Mouse (Mus musculus): ENCODE data around the gene Foxp1. TPM values are rescaled to one million over a fixed set of nuclear protein-coding genes. Genes with fewer than 3 reads are reported as not detected.

Gene Foxp1
- polyA plus RNA-seq, 1 experiment from 2014 or later: 91.9 TPM

DNA sequence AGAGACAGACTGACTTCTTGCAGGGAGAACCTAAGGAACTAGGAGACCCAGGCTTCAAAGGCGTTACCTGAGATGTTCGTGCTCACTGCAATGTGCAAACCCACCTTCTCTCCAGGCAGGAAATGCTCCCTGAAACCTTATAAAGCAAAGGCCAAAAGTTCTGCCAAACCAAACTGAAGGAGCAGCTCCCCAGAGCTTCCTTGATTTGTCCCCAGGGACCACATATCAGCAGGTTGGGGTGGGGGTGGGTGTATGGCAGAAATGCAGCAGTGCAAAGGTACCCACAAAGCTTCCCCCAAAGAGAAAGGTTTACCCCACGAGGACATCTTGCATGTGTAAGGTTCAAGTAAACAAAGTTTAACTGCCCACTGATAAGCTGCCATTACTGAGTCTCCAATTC lies 184.3 kb downstream of the Foxp1 start:
- DNase-seq (ENCODE audit: low spot score) (no peak), ATAC-seq (ENCODE audit: low FRiP score) (no peak)
- WGBS: 63% methylated on average over 3 of the region's 3 CpGs
- Histone ChIP-seq H3K27me3 (ENCODE audit: control insufficient read depth, insufficient read depth, low read length) (no peaks in the 10 kb centered on the region), H3K27ac (ENCODE audit: low read depth, low read length) (no peak overlapping the region), H3K4me3 (ENCODE audit: low read depth, low read length) (no peak overlapping the region), H3K36me3 (ENCODE audit: control insufficient read depth, insufficient read depth, low read length) (no peaks in the 10 kb centered on the region), H3K9ac (ENCODE audit: low read depth, low read length) (no peak overlapping the region), H3K4me2 (replicated peaks; ENCODE audit: low read depth, low read length) (no peak overlapping the region), H3K4me1 (replicated peaks; ENCODE audit: control insufficient read depth, insufficient read depth, low read length) (no peaks in the 10 kb centered on the region), H3K9me3 (ENCODE audit: control insufficient read depth, low read length) (no peaks in the 10 kb centered on the region)

DNA sequence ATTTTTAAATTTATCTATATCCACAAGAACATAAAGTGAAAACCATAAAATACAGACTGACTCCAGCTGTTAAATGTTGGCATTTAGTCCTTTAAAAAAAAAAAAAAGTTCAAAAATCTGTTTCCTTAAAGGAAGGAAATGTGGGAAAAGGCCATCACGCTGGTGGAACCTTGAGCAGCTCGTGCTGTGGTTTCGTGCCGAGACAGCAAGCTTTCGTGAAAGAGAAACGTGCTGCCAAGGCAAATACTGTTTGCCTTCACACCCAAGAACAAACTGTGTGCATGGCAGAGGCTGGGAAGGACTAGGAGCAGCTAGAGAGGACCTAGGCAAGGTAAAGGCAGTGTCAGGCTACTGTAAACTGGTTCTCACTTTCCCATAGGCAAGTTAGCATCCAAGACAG lies 184.9 kb downstream of the Foxp1 start:
- H3K27ac ChIP-seq (ENCODE audit: low read depth, low read length): no peak overlapping the region

GRCm38 (mm10) chr6:99336191-99336590 lies 186.3 kb downstream of the Foxp1 start:
- Histone ChIP-seq H3K4me2 (replicated peaks; ENCODE audit: low read depth, low read length) (no peak overlapping the region), H3K36me3 (ENCODE audit: control insufficient read depth, insufficient read depth, low read length) (no peaks in the 10 kb centered on the region), H3K27ac (ENCODE audit: low read depth, low read length) (no peak overlapping the region), H3K4me3 (ENCODE audit: low read depth, low read length) (no peak overlapping the region), H3K4me1 (replicated peaks; ENCODE audit: control insufficient read depth, insufficient read depth, low read length) (no peaks in the 10 kb centered on the region), H3K9me3 (ENCODE audit: control insufficient read depth, low read length) (no peaks in the 10 kb centered on the region), H3K9ac (ENCODE audit: low read depth, low read length) (no peak overlapping the region), H3K27me3 (ENCODE audit: control insufficient read depth, insufficient read depth, low read length) (no peaks in the 10 kb centered on the region)
- ATAC-seq (ENCODE audit: low FRiP score) (no peak), DNase-seq (ENCODE audit: low spot score) (no peak)
- WGBS: 55% methylated on average over 5 of the region's 5 CpGs

More for the DNA sequence above, 184.9 kb downstream of the Foxp1 start:
- H3K36me3 ChIP-seq (ENCODE audit: control insufficient read depth, insufficient read depth, low read length): no peaks in the 10 kb centered on the region
- H3K9ac ChIP-seq (ENCODE audit: low read depth, low read length): no peak overlapping the region
- no peak overlapping the region for H3K4me2 ChIP-seq (replicated peaks; ENCODE audit: low read depth, low read length)
- no peaks in the 10 kb centered on the region for H3K4me1 ChIP-seq (replicated peaks; ENCODE audit: control insufficient read depth, insufficient read depth, low read length)
- H3K9me3 ChIP-seq (ENCODE audit: control insufficient read depth, low read length): no peaks in the 10 kb centered on the region
- no peak overlapping the region for H3K4me3 ChIP-seq (ENCODE audit: low read depth, low read length)
- ATAC-seq (ENCODE audit: low FRiP score) (no peak), DNase-seq (ENCODE audit: low spot score) (no peak)
- 57% methylated on average over 6 of the region's 6 CpGs for WGBS
- no peaks in the 10 kb centered on the region for H3K27me3 ChIP-seq (ENCODE audit: control insufficient read depth, insufficient read depth, low read length)

GRCm38 (mm10) chr6:99335174-99335830 lies 187.2 kb downstream of the Foxp1 start:
- Histone ChIP-seq H3K4me1 (replicated peaks; ENCODE audit: control insufficient read depth, insufficient read depth, low read length) (no peaks in the 10 kb centered on the region), H3K27ac (ENCODE audit: low read depth, low read length) (no peak overlapping the region), H3K4me2 (replicated peaks; ENCODE audit: low read depth, low read length) (no peak overlapping the region), H3K36me3 (ENCODE audit: control insufficient read depth, insufficient read depth, low read length) (no peaks in the 10 kb centered on the region), H3K27me3 (ENCODE audit: control insufficient read depth, insufficient read depth, low read length) (no peaks in the 10 kb centered on the region), H3K9me3 (ENCODE audit: control insufficient read depth, low read length) (no peaks in the 10 kb centered on the region), H3K4me3 (ENCODE audit: low read depth, low read length) (no peak overlapping the region), H3K9ac (ENCODE audit: low read depth, low read length) (no peak overlapping the region)
- WGBS: 73% methylated on average over 13 of the region's 13 CpGs
- DNase-seq (ENCODE audit: low spot score): no peak
- ATAC-seq (ENCODE audit: low FRiP score): no peak

DNA sequence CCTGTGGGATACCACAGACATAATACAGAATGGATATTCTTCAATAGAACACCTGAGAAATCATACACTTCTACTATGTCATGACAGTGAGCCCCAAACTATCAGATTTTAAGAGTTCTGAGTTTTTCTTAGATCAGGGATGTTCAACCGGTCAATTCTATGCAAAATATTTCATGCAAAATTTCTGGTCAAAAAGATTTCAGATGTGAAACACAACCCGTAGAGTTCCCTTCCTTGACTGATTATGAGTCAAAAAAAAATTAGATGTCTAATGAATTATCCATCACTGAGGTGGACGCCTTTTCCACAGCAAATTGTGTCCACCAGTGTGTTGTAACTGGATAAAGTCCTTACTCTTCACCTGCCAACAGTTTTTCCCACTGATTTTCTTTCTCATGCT lies 188.3 kb downstream of the Foxp1 start:
- ATAC-seq (ENCODE audit: low FRiP score): no peak
- Histone ChIP-seq H3K4me3 (ENCODE audit: low read depth, low read length) (no peak overlapping the region), H3K9me3 (ENCODE audit: control insufficient read depth, low read length) (no peaks in the 10 kb centered on the region), H3K9ac (ENCODE audit: low read depth, low read length) (no peak overlapping the region), H3K36me3 (ENCODE audit: control insufficient read depth, insufficient read depth, low read length) (no peaks in the 10 kb centered on the region), H3K27me3 (ENCODE audit: control insufficient read depth, insufficient read depth, low read length) (no peaks in the 10 kb centered on the region), H3K4me2 (replicated peaks; ENCODE audit: low read depth, low read length) (no peak overlapping the region), H3K4me1 (replicated peaks; ENCODE audit: control insufficient read depth, insufficient read depth, low read length) (no peaks in the 10 kb centered on the region), H3K27ac (ENCODE audit: low read depth, low read length) (no peak overlapping the region)
- no peak for DNase-seq (ENCODE audit: low spot score)
- WGBS: 98% methylated on average over 3 of the region's 3 CpGs

DNA sequence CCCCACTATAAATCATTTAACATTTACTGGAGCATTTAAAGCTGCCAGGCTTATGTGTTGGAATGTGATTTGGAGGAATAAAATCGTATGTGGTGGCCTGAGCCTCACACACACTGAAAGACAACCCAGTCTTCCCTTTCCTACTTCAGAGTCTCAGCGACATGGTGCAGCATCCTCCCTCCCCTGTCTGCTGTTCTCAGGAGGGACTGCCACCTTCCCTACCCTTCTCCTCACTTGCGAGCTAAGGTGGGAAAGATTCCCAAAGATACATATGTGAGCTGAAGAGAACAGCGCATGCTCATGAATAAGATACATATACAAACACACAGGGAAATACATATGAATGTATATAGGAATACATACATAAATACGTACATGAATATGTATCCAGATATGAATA lies 189.4 kb downstream of the Foxp1 start:
- no peak overlapping the region for H3K4me2 ChIP-seq (replicated peaks; ENCODE audit: low read depth, low read length)
- no peaks in the 10 kb centered on the region for H3K4me1 ChIP-seq (replicated peaks; ENCODE audit: control insufficient read depth, insufficient read depth, low read length)
- H3K27ac ChIP-seq (ENCODE audit: low read depth, low read length): no peak overlapping the region
- DNase-seq (ENCODE audit: low spot score) (no peak), ATAC-seq (ENCODE audit: low FRiP score) (no peak)
- no peak overlapping the region for H3K4me3 ChIP-seq (ENCODE audit: low read depth, low read length)
- H3K9ac ChIP-seq (ENCODE audit: low read depth, low read length): no peak overlapping the region
- 90% methylated on average over 5 of the region's 5 CpGs for WGBS
- H3K36me3 ChIP-seq (ENCODE audit: control insufficient read depth, insufficient read depth, low read length): no peaks in the 10 kb centered on the region
- no peaks in the 10 kb centered on the region for H3K9me3 ChIP-seq (ENCODE audit: control insufficient read depth, low read length)
- H3K27me3 ChIP-seq (ENCODE audit: control insufficient read depth, insufficient read depth, low read length): no peaks in the 10 kb centered on the region

DNA sequence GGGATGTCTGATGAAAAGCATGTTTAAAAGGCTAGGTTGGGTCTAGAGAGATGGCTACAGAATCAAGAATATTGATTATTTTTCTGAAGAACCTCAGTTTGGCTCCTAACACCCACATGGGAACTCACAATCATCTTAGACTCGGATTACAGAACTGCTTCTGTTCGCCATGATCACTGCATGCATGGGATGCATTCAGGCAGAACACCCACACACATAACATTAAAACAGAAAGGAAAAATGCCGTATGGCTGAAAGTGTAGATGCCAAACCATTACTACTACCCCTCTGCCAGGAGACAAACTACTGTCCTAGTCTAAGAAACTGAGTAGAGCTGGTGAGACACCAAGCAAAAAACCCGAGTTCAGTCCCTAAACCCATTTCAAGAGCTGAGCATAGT lies 192.4 kb downstream of the Foxp1 start:
- 83% methylated on average over 4 of the region's 4 CpGs for WGBS
- no peak overlapping the region for H3K4me3 ChIP-seq (ENCODE audit: low read depth, low read length)
- H3K9ac ChIP-seq (ENCODE audit: low read depth, low read length): no peak overlapping the region
- H3K4me2 ChIP-seq (replicated peaks; ENCODE audit: low read depth, low read length): no peak overlapping the region
- no peaks in the 10 kb centered on the region for H3K9me3 ChIP-seq (ENCODE audit: control insufficient read depth, low read length)
- no peak overlapping the region for H3K27ac ChIP-seq (ENCODE audit: low read depth, low read length)
- no peaks in the 10 kb centered on the region for H3K4me1 ChIP-seq (replicated peaks; ENCODE audit: control insufficient read depth, insufficient read depth, low read length)
- H3K36me3 ChIP-seq (ENCODE audit: control insufficient read depth, insufficient read depth, low read length): no peaks in the 10 kb centered on the region
- H3K27me3 ChIP-seq (ENCODE audit: control insufficient read depth, insufficient read depth, low read length): no peaks in the 10 kb centered on the region
- DNase-seq (ENCODE audit: low spot score): no peak
- ATAC-seq (ENCODE audit: low FRiP score): no peak

DNA sequence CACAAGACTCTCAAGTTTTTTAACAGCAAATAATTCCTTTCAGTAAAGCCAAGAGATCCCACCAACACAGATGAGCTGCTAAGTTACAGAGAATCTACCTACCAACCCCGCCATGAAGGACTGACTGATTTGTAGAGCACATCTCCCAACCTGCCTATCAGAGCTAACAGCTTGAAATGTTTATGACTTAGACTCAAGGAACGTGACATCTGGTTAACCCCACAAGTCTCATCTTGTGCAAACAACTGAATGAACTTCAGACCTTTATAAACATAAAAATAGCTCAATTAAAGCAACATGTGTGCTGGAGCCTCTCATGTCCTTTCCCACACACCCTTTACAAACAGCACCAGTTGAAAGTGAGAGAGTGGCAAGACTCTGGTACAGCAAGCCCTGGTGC lies 193.9 kb downstream of the Foxp1 start:
- DNase-seq (ENCODE audit: low spot score): no peak
- 65% methylated on average over 2 of the region's 2 CpGs for WGBS
- Histone ChIP-seq H3K36me3 (ENCODE audit: control insufficient read depth, insufficient read depth, low read length) (no peaks in the 10 kb centered on the region), H3K4me2 (replicated peaks; ENCODE audit: low read depth, low read length) (no peak overlapping the region), H3K4me3 (ENCODE audit: low read depth, low read length) (no peak overlapping the region), H3K9ac (ENCODE audit: low read depth, low read length) (no peak overlapping the region), H3K4me1 (replicated peaks; ENCODE audit: control insufficient read depth, insufficient read depth, low read length) (no peaks in the 10 kb centered on the region), H3K9me3 (ENCODE audit: control insufficient read depth, low read length) (no peaks in the 10 kb centered on the region), H3K27ac (ENCODE audit: low read depth, low read length) (no peak overlapping the region), H3K27me3 (ENCODE audit: control insufficient read depth, insufficient read depth, low read length) (no peaks in the 10 kb centered on the region)
- ATAC-seq (ENCODE audit: low FRiP score): no peak

GRCm38 (mm10) chr6:99328146-99328545 lies 194.4 kb downstream of the Foxp1 start:
- DNase-seq (ENCODE audit: low spot score): no peak
- no peaks in the 10 kb centered on the region for H3K27me3 ChIP-seq (ENCODE audit: control insufficient read depth, insufficient read depth, low read length)
- H3K27ac ChIP-seq (ENCODE audit: low read depth, low read length): no peak overlapping the region
- H3K36me3 ChIP-seq (ENCODE audit: control insufficient read depth, insufficient read depth, low read length): no peaks in the 10 kb centered on the region
- H3K4me2 ChIP-seq (replicated peaks; ENCODE audit: low read depth, low read length): no peak overlapping the region
- WGBS: 91% methylated on average over 6 of the region's 6 CpGs
- no peak overlapping the region for H3K9ac ChIP-seq (ENCODE audit: low read depth, low read length)
- ATAC-seq (ENCODE audit: low FRiP score): no peak
- no peak overlapping the region for H3K4me3 ChIP-seq (ENCODE audit: low read depth, low read length)
- no peaks in the 10 kb centered on the region for H3K4me1 ChIP-seq (replicated peaks; ENCODE audit: control insufficient read depth, insufficient read depth, low read length)
- no peaks in the 10 kb centered on the region for H3K9me3 ChIP-seq (ENCODE audit: control insufficient read depth, low read length)

Data from hindbrain, embryonic 11.5 days (tissue).